Mouse (Mus musculus) splenic B cell, adult 2 months (primary cell): Measurements from ENCODE around the gene S100a4.
A peak's percentile ranks its signal among the peaks of the same experiment; 100 is the strongest.

Experiments
- DNase-seq: peaks from one replicate; pipeline ENCODE4 v3.0.0-alpha.2; 2011; ENCODE audit warnings: low read depth, low spot score
- H3K27me3 ChIP-seq: 2 replicates; pipeline ENCODE4 v1.6.1; 2012; ENCODE audit warnings: mild to moderate bottlenecking, low read length, moderate library complexity, mixed read lengths; ENCODE audit not compliant: control insufficient read depth, poor library complexity, insufficient read depth, severe bottlenecking
- H3K36me3 ChIP-seq: 2 replicates; pipeline ENCODE4 v1.6.1; 2012; ENCODE audit warnings: mild to moderate bottlenecking, low read length, moderate library complexity, mixed read lengths; ENCODE audit not compliant: control insufficient read depth, poor library complexity, insufficient read depth, severe bottlenecking

S100a4 gene

GRCm38 (mm10) chr3:90626266-90627021 is 22.9 kb downstream of the S100a4 start:
- H3K36me3 ChIP-seq = no peaks in the 10 kb centered on the region
- H3K27me3 ChIP-seq = no peaks in the 10 kb centered on the region
- no peak for DNase-seq

- no peak for DNase-seq
- H3K36me3 ChIP-seq = no peaks in the 10 kb centered on the region
- no peaks in the 10 kb centered on the region for H3K27me3 ChIP-seq
Observed at GRCm38 (mm10) chr3:90627366-90627765, 23.8 kb downstream of the S100a4 start.

GRCm38 (mm10) chr3:90627807-90628206 is 24.2 kb downstream of the S100a4 start:
- Histone ChIP-seq H3K36me3 (no peaks in the 10 kb centered on the region), H3K27me3 (no peaks in the 10 kb centered on the region)
- DNase-seq = peak; percentile 63

- DNase-seq = no peak
- H3K27me3 ChIP-seq = no peaks in the 10 kb centered on the region
- no peaks in the 10 kb centered on the region for H3K36me3 ChIP-seq
Observed at GRCm38 (mm10) chr3:90629298-90629697, 25.7 kb downstream of the S100a4 start.

DNA sequence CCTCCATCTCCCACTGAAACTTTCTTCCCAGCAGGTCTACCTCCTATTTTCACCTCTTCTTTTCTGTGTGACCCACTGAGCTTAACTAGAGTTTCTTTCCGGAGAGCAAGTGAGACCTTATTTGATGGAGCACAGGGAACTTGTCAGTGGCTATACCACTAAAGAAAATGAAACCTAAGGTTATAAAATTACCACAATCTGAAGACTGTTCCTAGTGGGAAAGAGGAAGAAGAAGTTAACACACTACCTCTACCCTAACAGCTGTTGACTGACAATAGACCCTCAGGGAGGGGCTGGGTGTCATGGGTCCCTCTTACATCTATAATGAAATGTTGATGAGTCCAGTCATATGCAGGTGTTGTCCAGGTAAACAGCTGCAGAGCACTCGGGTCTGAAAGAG is 28.4 kb downstream of the S100a4 start:
- no peaks in the 10 kb centered on the region for H3K27me3 ChIP-seq
- H3K36me3 ChIP-seq = no peaks in the 10 kb centered on the region
- no peak for DNase-seq

GRCm38 (mm10) chr3:90638511-90639275 is 35.1 kb downstream of the S100a4 start:
- Histone ChIP-seq H3K36me3 (no peaks in the 10 kb centered on the region), H3K27me3 (no peaks in the 10 kb centered on the region)
- no peak for DNase-seq

GRCm38 (mm10) chr3:90639511-90640154 is 36.1 kb downstream of the S100a4 start:
- DNase-seq = peak; percentile 75
- Histone ChIP-seq H3K27me3 (no peaks in the 10 kb centered on the region), H3K36me3 (no peaks in the 10 kb centered on the region)

DNA sequence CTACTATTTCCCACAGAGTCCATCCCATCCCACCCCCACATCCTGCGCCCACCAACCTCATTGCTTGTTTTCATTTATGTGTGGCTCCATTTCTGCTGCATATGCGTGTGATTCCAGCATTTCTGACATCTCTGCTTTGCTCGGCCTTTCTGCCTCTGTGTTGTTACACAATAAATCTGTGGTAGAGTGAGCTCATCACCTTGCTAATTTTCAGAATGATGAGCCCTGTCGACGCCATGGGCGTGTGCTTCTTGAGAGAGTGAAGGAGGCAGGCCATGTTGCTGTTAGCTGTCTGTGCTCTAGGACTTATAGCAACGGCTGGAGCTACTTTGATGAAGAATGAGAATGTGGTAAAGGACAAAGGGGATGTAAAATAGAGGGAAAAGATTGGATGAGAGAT is 37.4 kb downstream of the S100a4 start:
- no peaks in the 10 kb centered on the region for H3K36me3 ChIP-seq
- no peaks in the 10 kb centered on the region for H3K27me3 ChIP-seq
- DNase-seq = no peak

DNA sequence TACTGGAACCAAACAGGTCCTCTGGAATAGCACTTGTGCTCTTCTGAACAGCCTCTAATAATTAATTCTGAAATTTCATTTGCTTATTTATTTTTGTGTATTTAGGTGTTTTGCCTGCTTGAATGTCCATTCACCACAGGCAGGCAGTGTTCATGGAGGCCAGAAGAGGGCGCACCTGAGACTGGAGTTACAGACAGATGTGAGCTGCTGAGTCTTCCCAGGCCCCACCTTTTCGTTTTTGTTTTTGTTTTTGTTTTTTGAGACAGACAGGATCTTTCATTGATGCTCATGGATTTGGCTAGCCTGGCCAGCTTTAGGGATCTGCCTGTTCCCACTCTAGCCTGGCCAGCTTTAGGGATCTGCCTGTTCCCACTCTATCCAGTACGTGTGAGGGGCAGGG is 40.6 kb downstream of the S100a4 start:
- Histone ChIP-seq H3K27me3 (no peaks in the 10 kb centered on the region; the same call in 1 of the 2 replicates), H3K36me3 (no peaks in the 10 kb centered on the region)
- DNase-seq = peak; percentile 69

DNA sequence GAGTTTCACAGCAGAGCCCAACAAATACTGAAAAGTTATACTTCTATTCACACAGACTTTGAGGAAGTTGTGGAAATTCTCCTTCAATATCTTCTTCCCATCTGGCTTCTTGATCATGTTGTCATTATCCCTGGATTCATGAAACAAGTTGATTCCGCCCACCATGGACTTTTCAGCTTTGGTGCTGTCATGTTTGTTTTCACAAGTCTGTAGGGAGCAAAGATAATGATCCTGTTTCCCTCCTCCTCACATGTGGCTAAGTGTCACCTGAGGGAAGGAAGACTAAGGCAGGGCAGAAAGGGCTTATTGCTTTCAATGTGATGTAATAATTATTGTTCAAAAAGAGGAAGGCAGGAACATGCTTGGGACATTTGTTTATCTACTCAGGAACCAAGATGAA is 43.7 kb downstream of the S100a4 start:
- Histone ChIP-seq H3K36me3 (no peaks in the 10 kb centered on the region), H3K27me3 (no peaks in the 10 kb centered on the region; the same call in 1 of the 2 replicates)
- DNase-seq = no peak

DNA sequence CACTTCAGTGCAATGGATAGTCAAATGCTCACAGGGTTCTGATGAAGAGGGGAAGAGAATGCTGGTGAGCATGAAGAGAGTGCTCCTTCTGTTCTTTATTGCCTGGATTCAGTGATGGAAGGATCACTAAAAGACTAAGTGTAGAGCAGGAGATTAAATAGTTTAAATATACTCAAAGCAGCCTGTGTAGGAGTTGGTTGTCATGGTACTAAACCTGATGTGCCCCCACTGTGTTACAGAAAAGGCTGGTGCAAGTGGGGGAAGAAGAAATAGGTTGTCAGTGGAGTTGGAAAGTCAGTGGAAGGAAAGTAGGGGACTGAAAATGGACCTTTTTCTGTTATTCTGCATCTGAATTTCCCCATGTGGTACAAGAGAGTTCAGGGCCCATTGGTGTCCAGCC is 45.4 kb downstream of the S100a4 start:
- no peaks in the 10 kb centered on the region for H3K36me3 ChIP-seq

DNA sequence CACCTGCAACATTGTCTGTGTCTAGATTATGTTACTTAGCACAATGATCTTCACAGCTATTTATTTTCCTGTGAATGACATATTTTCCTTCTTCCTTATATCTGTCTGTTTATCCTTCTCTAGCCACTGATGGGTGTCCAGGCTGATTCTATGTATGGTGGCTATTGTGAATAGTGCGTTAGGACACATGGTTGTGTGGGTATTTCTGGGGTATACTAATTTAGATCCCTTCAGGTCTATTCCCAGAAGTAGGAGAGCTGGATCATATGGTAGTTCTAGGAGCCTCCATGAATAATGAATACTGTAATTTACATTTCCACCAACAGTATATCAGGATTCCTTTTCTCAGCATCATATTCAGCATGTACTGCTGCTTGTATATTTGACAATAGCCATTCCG is 46.3 kb downstream of the S100a4 start:
- H3K36me3 ChIP-seq = no peaks in the 10 kb centered on the region
- no peak for DNase-seq
- no peaks in the 10 kb centered on the region; the same call in 1 of the 2 replicates for H3K27me3 ChIP-seq

More for the DNA sequence above, 45.4 kb downstream of the S100a4 start:
- DNase-seq = no peak
- no peaks in the 10 kb centered on the region; the same call in 1 of the 2 replicates for H3K27me3 ChIP-seq

- peak; percentile 74 for DNase-seq
- H3K36me3 ChIP-seq = no peaks in the 10 kb centered on the region
- no peaks in the 10 kb centered on the region; the same call in 1 of the 2 replicates for H3K27me3 ChIP-seq
Observed at GRCm38 (mm10) chr3:90652878-90653508, 49.4 kb downstream of the S100a4 start.

DNA sequence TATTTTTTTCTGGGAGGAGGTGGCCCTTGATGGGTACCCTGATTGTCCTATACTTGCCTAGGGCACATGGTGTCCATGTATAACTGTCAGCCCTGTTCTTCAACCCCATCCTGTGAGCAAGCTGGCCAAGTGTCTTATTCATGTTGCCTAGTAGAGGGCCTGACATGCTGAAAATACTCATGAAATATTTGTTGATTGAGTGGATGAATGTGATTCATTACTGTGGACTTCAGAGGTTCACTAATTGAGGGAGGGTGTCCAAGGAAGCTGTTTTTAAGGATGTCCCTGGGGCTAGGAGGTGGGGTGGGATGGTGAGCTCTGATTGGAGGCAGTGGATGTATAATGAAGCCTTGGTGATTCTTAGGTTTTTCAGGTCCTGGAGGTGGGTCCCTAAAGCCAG is 50.1 kb downstream of the S100a4 start, which contains the start of gene S100a7a:
Gene S100a7a, plus strand, starts transcription at position 301 of the 400 bp plus-strand sequence.
- H3K27me3 ChIP-seq = no peaks in the 10 kb centered on the region; the same call in 1 of the 2 replicates
- no peak for DNase-seq
- no peaks in the 10 kb centered on the region for H3K36me3 ChIP-seq
